Mouse (Mus musculus) inflammation-experienced regulatory T-cells (primary cell): ENCODE results near the gene Pkig. TPM values are rescaled to one million over a fixed set of nuclear protein-coding genes. Genes with fewer than 3 reads are reported as not detected.

ENCODE experiments used
- polyA plus RNA-seq, 2 experiments: library from polyadenylated mRNA; unstranded; fragments of 100-300 nt; shearing (Covaris generic); gene quantifications; one replicate each; pipeline ENCODE4 v1.2.1; 2017

The Pkig gene
- polyA plus RNA-seq: 10 to 100 TPM in 1 of 2 experiments, 1 to 10 TPM in 1; 5.7 to 14.0 TPM

GRCm38 (mm10) chr2:163657975-163658886, at the start of gene Pkig:
TSS of gene Pkig (plus strand) at chr2:163658386.

GRCm38 (mm10) chr2:163644575-163645385, 13.4 kb upstream of the Pkig start, which contains the start of gene Serinc3:
TSS of gene Serinc3 (minus strand) at chr2:163645131.

GRCm38 (mm10) chr2:163749647-163750611, 91.7 kb downstream of the Pkig start, which contains the start of gene Ada:
TSS of gene Ada (minus strand) at chr2:163750239.

Other genes with a start within 250 kb of the Pkig start
- gene Oser1, start 233.7 kb upstream of the Pkig start, polyA plus RNA-seq: 100 to 1,000 TPM in 1 of 2 experiments, 10 to 100 TPM in 1; 80.9 to 105 TPM
- gene Gdap1l1, start 219.9 kb upstream of the Pkig start, polyA plus RNA-seq: under 1 TPM; 0.18 to 0.75 TPM
- gene Fitm2, start 185.8 kb upstream of the Pkig start, polyA plus RNA-seq: 1 to 10 TPM; 3.4 to 4.6 TPM
- under 1 TPM in 1 of 2 experiments, not detected in 1; 0.69 TPM for gene R3hdml, start 166.1 kb upstream of the Pkig start, polyA plus RNA-seq
- gene Hnf4a, start 151.6 kb upstream of the Pkig start, polyA plus RNA-seq: 1 to 10 TPM in 1 of 2 experiments, not detected in 1; 1.0 TPM
- gene Ttpal, start 56.1 kb upstream of the Pkig start, polyA plus RNA-seq: 10 to 100 TPM; 61.9 to 65.8 TPM
- 100 to 1,000 TPM; 631 to 799 TPM for gene Serinc3, start 13.3 kb upstream of the Pkig start, polyA plus RNA-seq
- gene Ada, start 91.9 kb downstream of the Pkig start, polyA plus RNA-seq: 10 to 100 TPM in 1 of 2 experiments, 1 to 10 TPM in 1; 7.3 to 11.3 TPM
- 1 to 10 TPM in 1 of 2 experiments, not detected in 1; 1.2 TPM for gene Ccn5, start 162.5 kb downstream of the Pkig start, polyA plus RNA-seq
- not detected for gene Kcnk15, start 195.3 kb downstream of the Pkig start, polyA plus RNA-seq